Mouse (Mus musculus): ENCODE measurements around the gene Slc24a2. TPM values are rescaled to one million over a fixed set of nuclear protein-coding genes. Genes with fewer than 3 reads are reported as not detected.

The Slc24a2 gene
- not detected for polyA plus RNA-seq (2017; shearing (Covaris generic))

GRCm38 (mm10) chr4:87229960-87230551 is at the start of gene Slc24a2:
Gene Slc24a2 (minus strand): TSS chr4:87230477.

Data from effector memory CD4-positive, alpha-beta T cell, adult 5 months (primary cell).